Comparison of ENCODE assay signal across 29 mouse cellular contexts in genomic region chr9:48861481-48861880, GRCm38 (mm10). TPM values are rescaled to one million over a fixed set of nuclear protein-coding genes. Genes with fewer than 3 reads are reported as not detected.
A peak's percentile ranks its signal among the peaks of the same experiment; 100 is the strongest.
DNase-seq lines count a peak whose midpoint lies in the region; ATAC-seq and TF ChIP-seq lines count a peak whose summit lies in the region.
"Had no signal": no experiment of that assay in that cellular context is flagged by ENCODE, and none has a peak within 500 bp of the region (broad histone marks: within the 10 kb centered on the region; RNA-seq: fewer than 3 reads in every experiment).

No protein-coding gene starts in this region.

- H3K4me1 ChIP-seq in midbrain, embryonic 10.5 days = peaks cover 43% of the 10 kb centered on the region
- H3K4me1 ChIP-seq in midbrain, embryonic 15.5 days = peaks cover 5% of the 10 kb centered on the region; the same call in 1 of the 2 replicates
- H3K4me1 ChIP-seq in hindbrain, postnatal 0 days (ENCODE audit: insufficient read depth, low read length) = no peaks in the 10 kb centered on the region
- H3K4me1 ChIP-seq: heart, embryonic 13.5 days had no signal

- H3K36me3 ChIP-seq in midbrain, embryonic 10.5 days = no peaks in the 10 kb centered on the region
- H3K36me3 ChIP-seq in midbrain, embryonic 15.5 days (replicated peaks) = no peaks in the 10 kb centered on the region
- no peaks in the 10 kb centered on the region for H3K36me3 ChIP-seq in hindbrain, postnatal 0 days (ENCODE audit: insufficient read depth, low read length)
- H3K36me3 ChIP-seq: embryonic facial prominence, embryonic 10.5 days; embryonic facial prominence, embryonic 13.5 days; forebrain, embryonic 12.5 days; forebrain, embryonic 15.5 days; heart, embryonic 10.5 days; heart, embryonic 13.5 days had no signal

- ATAC-seq in midbrain, embryonic 15.5 days (replicated peaks) = no peak
- no peak for ATAC-seq in hindbrain, postnatal 0 days
- ATAC-seq: activated CD4-positive, CD25-positive, alpha-beta regulatory T cell, adult 4 months; forebrain, embryonic 15.5 days had no signal

- WGBS in midbrain, embryonic 10.5 days = 92% methylated on average over 10 of the region's 10 CpGs
- 89% methylated on average over 10 of the region's 10 CpGs for WGBS in midbrain, embryonic 15.5 days
- WGBS in hindbrain, postnatal 0 days = 82% methylated on average over 10 of the region's 10 CpGs

- peak overlapping the region; percentile 28; the same call in 1 of the 2 replicates for H3K27ac ChIP-seq in midbrain, embryonic 10.5 days (replicated peaks)
- H3K27ac ChIP-seq in midbrain, embryonic 15.5 days = no peak overlapping the region
- H3K27ac ChIP-seq in hindbrain, postnatal 0 days = no peak overlapping the region
- H3K27ac ChIP-seq: embryonic facial prominence, embryonic 10.5 days; embryonic facial prominence, embryonic 13.5 days; forebrain, embryonic 12.5 days; forebrain, embryonic 15.5 days; heart, adult 2 months; heart, embryonic 10.5 days; heart, embryonic 13.5 days had no signal

- H3K4me2 ChIP-seq in midbrain, embryonic 15.5 days = no peak overlapping the region
- no peak overlapping the region for H3K4me2 ChIP-seq in hindbrain, postnatal 0 days (ENCODE audit: low read depth, low read length)
- H3K4me2 ChIP-seq: embryonic facial prominence, embryonic 13.5 days; forebrain, embryonic 12.5 days; forebrain, embryonic 15.5 days; heart, embryonic 13.5 days had no signal

- DNase-seq in layer of hippocampus, adult 11-12 months (ENCODE audit: low spot score) = peak; percentile 11
- no peak for DNase-seq in layer of hippocampus, postnatal 10 days (ENCODE audit: low spot score in 2 of 2)
- DNase-seq in midbrain, embryonic 10.5 days (ENCODE audit: low spot score) = no peak
- peak; percentile 46 for DNase-seq in lung, postnatal 25 days (ENCODE audit: low spot score)
- DNase-seq in left cerebral cortex, adult 18-20 months (ENCODE audit: low spot score in 2 of 2) = no peak
- DNase-seq in hindbrain, postnatal 0 days (ENCODE audit: low spot score) = no peak
- DNase-seq in natural killer cell, adult 2 months (ENCODE audit: low spot score in 2 of 2) = no peak
- DNase-seq: adrenal gland, adult 8-10 months; adrenal gland, postnatal 25 days; cerebellum, adult 11-12 months; cerebellum, adult 8-10 months; cerebellum, postnatal 36 days; embryo, embryonic 11 days; gastrocnemius, postnatal 10 days; gastrocnemius, postnatal 36 days; heart, adult 2 months; heart, postnatal 14 days; heart, postnatal 4 days had no signal

- no peak for TF ChIP-seq CTCF in hindbrain, postnatal 0 days (IDR thresholded peaks at IDR 0.05; ENCODE audit: low read depth)

- H3K9ac ChIP-seq in midbrain, embryonic 15.5 days = no peak overlapping the region
- H3K9ac ChIP-seq in hindbrain, postnatal 0 days (replicated peaks; ENCODE audit: low read length) = no peak overlapping the region
- H3K9ac ChIP-seq: embryonic facial prominence, embryonic 13.5 days; forebrain, embryonic 12.5 days; forebrain, embryonic 15.5 days; heart, embryonic 13.5 days had no signal

- H3K27me3 ChIP-seq in midbrain, embryonic 10.5 days (ENCODE audit: low read depth, poor library complexity, severe bottlenecking) = peaks cover 30% of the 10 kb centered on the region
- H3K27me3 ChIP-seq in midbrain, embryonic 15.5 days (replicated peaks) = no peaks in the 10 kb centered on the region
- no peaks in the 10 kb centered on the region for H3K27me3 ChIP-seq in hindbrain, postnatal 0 days (ENCODE audit: insufficient read depth, low read length)

- no peak overlapping the region for H3K4me3 ChIP-seq in midbrain, embryonic 10.5 days
- no peak overlapping the region for H3K4me3 ChIP-seq in midbrain, embryonic 15.5 days
- no peak overlapping the region for H3K4me3 ChIP-seq in hindbrain, postnatal 0 days (ENCODE audit: low read length)
- H3K4me3 ChIP-seq: embryonic facial prominence, embryonic 10.5 days; embryonic facial prominence, embryonic 13.5 days; erythroblast, embryonic 14.5 days; forebrain, embryonic 12.5 days; forebrain, embryonic 15.5 days; heart, adult 2 months; heart, embryonic 10.5 days; heart, embryonic 13.5 days had no signal

- no peaks in the 10 kb centered on the region for H3K9me3 ChIP-seq in midbrain, embryonic 10.5 days (replicated peaks)
- H3K9me3 ChIP-seq in midbrain, embryonic 15.5 days = no peaks in the 10 kb centered on the region
- no peaks in the 10 kb centered on the region for H3K9me3 ChIP-seq in hindbrain, postnatal 0 days (ENCODE audit: low read length)
- H3K9me3 ChIP-seq: embryonic facial prominence, embryonic 10.5 days; embryonic facial prominence, embryonic 13.5 days; forebrain, embryonic 12.5 days; forebrain, embryonic 15.5 days; heart, embryonic 10.5 days; heart, embryonic 13.5 days had no signal

RNA-seq across cellular contexts. Expression of gene Zbtb16, which starts 25.5 kb away (rescaled TPM):
- 10 to 100 TPM; 58.2 to 66.3 TPM for total RNA-seq in layer of hippocampus, postnatal 10 days (2021)
- 39.8 and 48.1 TPM in 2 replicates for polyA plus RNA-seq in midbrain, embryonic 10.5 days (2016; fragmentation: Nextera tagmentation; extraction: Ambion mirVana)
- polyA plus RNA-seq in midbrain, embryonic 15.5 days (2015; fragmentation: Nextera tagmentation; extraction: Ambion mirVana) = 7.9 and 8.0 TPM in 2 replicates
- 10 to 100 TPM; 63.6 to 86.3 TPM for total RNA-seq in left cerebral cortex, adult 18-20 months (2021)
- 11.2 and 13.5 TPM in 2 replicates for total RNA-seq in hindbrain, postnatal 0 days (2014; rRNA removed)
- polyA plus RNA-seq in hindbrain, postnatal 0 days (2015; fragmentation: Nextera tagmentation; extraction: Ambion mirVana) = 5.4 and 6.8 TPM in 2 replicates
- polyA plus RNA-seq: activated CD4-positive, CD25-positive, alpha-beta regulatory T cell, adult 4 months had no signal

RNA-seq across cellular contexts. Expression of gene Htr3a, which starts 49.4 kb away (rescaled TPM):
- 1 to 10 TPM; 5.6 to 7.3 TPM for total RNA-seq in layer of hippocampus, postnatal 10 days (2021)
- 0.20 and 0.25 TPM in 2 replicates for polyA plus RNA-seq in midbrain, embryonic 10.5 days (2016; fragmentation: Nextera tagmentation; extraction: Ambion mirVana)
- 0.79 and 1.5 TPM in 2 replicates for polyA plus RNA-seq in midbrain, embryonic 15.5 days (2015; fragmentation: Nextera tagmentation; extraction: Ambion mirVana)
- total RNA-seq in left cerebral cortex, adult 18-20 months (2021) = 10 to 100 TPM in 1 of 2 experiments, 1 to 10 TPM in 1; 8.1 to 10.2 TPM
- 3.4 and 4.7 TPM in 2 replicates for total RNA-seq in hindbrain, postnatal 0 days (2014; rRNA removed)
- polyA plus RNA-seq in hindbrain, postnatal 0 days (2015; fragmentation: Nextera tagmentation; extraction: Ambion mirVana) = 2.4 and 2.7 TPM in 2 replicates
- total RNA-seq: gastrocnemius, adult 18-20 months; gastrocnemius, postnatal 10 days; gastrocnemius, postnatal 36 days; granulocyte monocyte progenitor cell, adult 5-6 weeks; heart, postnatal 14 days had no signal
- polyA plus RNA-seq: activated CD4-positive, CD25-positive, alpha-beta regulatory T cell, adult 4 months had no signal

Comparison
In these comparisons a context has a peak if more than half of its experiments do, and no peak if none do; other contexts are left out.
1. DNase-seq: peak in layer of hippocampus, adult 11-12 months (single experiment) and lung, postnatal 25 days (single experiment); none in layer of hippocampus, postnatal 10 days (0 of 2), midbrain, embryonic 10.5 days (single experiment), left cerebral cortex, adult 18-20 months (0 of 2), hindbrain, postnatal 0 days (single experiment) and natural killer cell, adult 2 months (0 of 2).